Mouse (Mus musculus) lung, embryonic 14.5 days (tissue): ENCODE data around the gene Esr1. TPM values are rescaled to one million over a fixed set of nuclear protein-coding genes. Genes with fewer than 3 reads are reported as not detected.

Source experiments
- ATAC-seq: fragments of 200-750 bp; cut with Nextera tagmentation; 2 replicates; pipeline ENCODE4 v1.8.0; 2017; ENCODE audit warnings: mild to moderate bottlenecking, moderate TSS enrichment, moderate library complexity; ENCODE audit not compliant: insufficient read depth
- DNase-seq: peaks from one replicate; pipeline ENCODE4 v3.0.0-alpha.2; 2015
- H3K27ac ChIP-seq: fragments of 300-500 bp; sonication (generic); 2 replicates; pipeline ENCODE4 v1.5.1; 2014; ENCODE audit warnings: low read depth, mild to moderate bottlenecking, moderate library complexity
- H3K27me3 ChIP-seq: fragments of 300-500 bp; sonication (generic); 2 replicates; pipeline ENCODE4 v1.6.1; 2014; ENCODE audit warnings: low read length, control low read depth; ENCODE audit not compliant: insufficient read depth
- H3K36me3 ChIP-seq: fragments of 300-500 bp; sonication (generic); 2 replicates; pipeline ENCODE4 v1.6.1; 2014; ENCODE audit warnings: control low read depth; ENCODE audit not compliant: insufficient read depth
- H3K4me1 ChIP-seq: fragments of 300-500 bp; sonication (generic); 2 replicates; pipeline ENCODE4 v1.6.1; 2014; ENCODE audit warnings: antibody characterized with exemption, control low read depth; ENCODE audit not compliant: insufficient read depth
- H3K4me2 ChIP-seq: fragments of 300-500 bp; sonication (generic); 2 replicates; pipeline ENCODE4 v1.6.1; 2014; ENCODE audit warnings: mild to moderate bottlenecking
- H3K4me3 ChIP-seq: fragments of 300-500 bp; sonication (generic); 2 replicates; pipeline ENCODE4 v1.5.1; 2014; ENCODE audit warnings: low read depth, low read length
- H3K9ac ChIP-seq: fragments of 300-500 bp; sonication (generic); 2 replicates; pipeline ENCODE4 v1.6.1; 2014
- H3K9me3 ChIP-seq: fragments of 300-500 bp; sonication (generic); 2 replicates; pipeline ENCODE4 v1.6.1; 2016; ENCODE audit warnings: low read depth, low read length, control low read depth
- CTCF ChIP-seq: IDR thresholded peaks from 2 replicates; pipeline ENCODE4 v1.5.1; 2016; ENCODE audit warnings: antibody characterized with exemption, low read depth
- WGBS: fragments of 180-500 bp; shearing (Covaris S2); extraction: QIAGEN DNeasy Blood & Tissue Kit; methylation state at CpG from one replicate; pipeline ENCODE4 v1.1.7; 2014; 5-methylcytosine and 5-hydroxymethylcytosine counted together
- polyA plus RNA-seq: library from polyadenylated mRNA; unstranded; fragments of >200 nt; fragmentation: Nextera tagmentation; extraction: Ambion mirVana; gene quantifications from 2 replicates; pipeline ENCODE4 v1.2.1, GENCODE M21; 2014

Esr1 gene
- polyA plus RNA-seq, 1 experiment from 2014 or later = 0.05 TPM

DNA sequence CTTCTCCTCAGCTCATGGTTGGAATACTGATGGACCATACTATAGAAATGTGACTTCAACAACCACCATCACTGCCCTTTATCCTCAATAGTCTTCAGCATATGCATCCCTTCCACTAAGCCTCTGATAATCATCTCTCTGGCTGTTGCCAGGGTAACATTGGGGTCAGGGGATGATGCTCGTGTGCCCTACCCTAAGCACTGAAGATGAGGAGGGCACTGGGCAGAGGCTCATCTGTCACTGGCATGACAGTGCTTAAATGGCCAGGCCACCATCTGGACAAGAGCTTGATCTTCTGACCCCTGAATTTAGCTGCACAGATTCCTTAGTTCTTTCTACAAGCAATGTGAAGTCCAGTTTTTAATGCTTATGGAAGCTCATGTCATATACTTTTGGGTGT, 405.8 kb downstream of the Esr1 start:
- no peaks in the 10 kb centered on the region for H3K36me3 ChIP-seq
- ATAC-seq (no peak), DNase-seq (no peak)
- H3K27me3 ChIP-seq = no peaks in the 10 kb centered on the region
- no peaks in the 10 kb centered on the region for H3K4me1 ChIP-seq
- H3K4me3 ChIP-seq = no peak overlapping the region
- H3K4me2 ChIP-seq = no peak overlapping the region
- WGBS = 55% methylated on average over 1 of the region's 1 CpGs
- H3K9me3 ChIP-seq = no peaks in the 10 kb centered on the region
- TF ChIP-seq CTCF = no peak
- no peak overlapping the region for H3K9ac ChIP-seq
- no peak overlapping the region for H3K27ac ChIP-seq

DNA sequence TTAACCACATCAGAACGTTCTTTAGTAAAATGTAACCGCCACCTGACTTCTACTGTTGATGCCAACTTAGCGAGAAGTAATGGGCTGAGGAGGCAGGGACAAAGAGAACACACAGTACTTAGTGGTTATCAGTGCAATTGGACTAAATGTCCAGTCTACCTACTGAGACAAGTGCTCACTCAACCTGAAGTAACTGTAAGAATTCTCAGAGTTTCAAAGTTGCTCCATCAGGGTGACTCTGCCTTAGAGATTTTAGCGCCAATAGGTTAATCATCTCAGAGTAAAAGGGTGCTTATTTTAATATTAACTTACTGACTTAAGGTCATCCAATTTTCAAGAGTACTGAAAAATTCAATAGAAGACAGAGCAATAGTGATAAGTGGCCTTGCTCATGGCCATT, 414.5 kb downstream of the Esr1 start:
- DNase-seq (no peak), ATAC-seq (no peak)
- TF ChIP-seq CTCF = no peak
- no peaks in the 10 kb centered on the region for H3K4me1 ChIP-seq
- no peaks in the 10 kb centered on the region for H3K27me3 ChIP-seq
- no peaks in the 10 kb centered on the region for H3K36me3 ChIP-seq
- H3K4me3 ChIP-seq = no peak overlapping the region
- H3K9me3 ChIP-seq = no peaks in the 10 kb centered on the region
- WGBS = 91% methylated on average over 4 of the region's 4 CpGs
- no peak overlapping the region for H3K27ac ChIP-seq
- H3K4me2 ChIP-seq = no peak overlapping the region
- no peak overlapping the region for H3K9ac ChIP-seq

DNA sequence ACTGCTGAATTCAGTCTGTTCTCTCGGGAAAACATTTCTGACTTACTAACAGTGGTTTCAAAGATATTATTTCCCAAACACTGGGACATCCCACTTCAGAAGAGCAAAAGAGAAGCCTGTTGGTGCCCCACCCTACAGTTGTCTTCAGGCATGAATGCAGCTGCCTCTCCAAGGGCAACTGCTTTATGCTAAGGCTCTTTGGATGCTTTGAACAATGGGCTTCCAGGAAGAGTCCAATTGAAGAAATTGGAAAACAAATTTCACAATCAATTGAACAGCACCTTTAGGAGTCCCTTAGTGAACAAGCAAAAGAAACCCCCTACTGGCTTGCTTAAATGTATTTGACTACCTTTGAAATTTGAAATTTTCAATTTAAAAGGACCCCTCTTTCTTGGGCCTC, 415.8 kb downstream of the Esr1 start:
- Histone ChIP-seq H3K27me3 (no peaks in the 10 kb centered on the region), H3K4me3 (no peak overlapping the region), H3K9ac (no peak overlapping the region), H3K4me2 (no peak overlapping the region), H3K27ac (no peak overlapping the region), H3K4me1 (no peaks in the 10 kb centered on the region), H3K36me3 (no peaks in the 10 kb centered on the region), H3K9me3 (no peaks in the 10 kb centered on the region)
- ATAC-seq (no peak), DNase-seq (no peak)
- no peak for TF ChIP-seq CTCF
- WGBS = 82% methylated on average over 1 of the region's 1 CpGs

DNA sequence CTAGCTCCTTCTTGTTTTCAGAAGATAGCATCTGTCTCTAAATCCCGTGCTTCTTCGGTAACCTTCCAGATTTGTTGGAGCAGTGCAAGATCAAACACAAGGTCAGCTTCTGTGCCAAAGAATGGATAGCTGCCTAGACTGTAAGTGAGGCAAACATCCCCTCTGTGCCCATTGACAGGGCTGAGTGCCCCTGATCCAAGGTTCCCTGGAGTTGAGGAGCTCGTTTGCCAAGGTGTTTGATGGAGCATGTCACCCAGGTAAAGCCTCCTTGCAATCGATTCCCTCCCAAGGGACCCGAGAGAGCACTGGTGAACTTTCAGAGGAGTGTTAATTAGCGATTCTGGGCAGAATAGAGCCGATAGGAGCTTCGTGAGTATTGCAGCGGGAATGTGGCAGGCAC, 416.9 kb downstream of the Esr1 start:
- Histone ChIP-seq H3K36me3 (no peaks in the 10 kb centered on the region), H3K4me2 (no peak overlapping the region), H3K9ac (no peak overlapping the region), H3K9me3 (no peaks in the 10 kb centered on the region), H3K4me3 (no peak overlapping the region), H3K27ac (no peak overlapping the region), H3K27me3 (no peaks in the 10 kb centered on the region), H3K4me1 (no peaks in the 10 kb centered on the region)
- no peak for DNase-seq
- 83% methylated on average over 9 of the region's 9 CpGs for WGBS
- no peak for TF ChIP-seq CTCF
- ATAC-seq = no peak

GRCm38 (mm10) chr10:5029161-5029560, 417.8 kb downstream of the Esr1 start:
- Histone ChIP-seq H3K4me1 (no peaks in the 10 kb centered on the region), H3K36me3 (no peaks in the 10 kb centered on the region), H3K4me3 (no peak overlapping the region), H3K9me3 (no peaks in the 10 kb centered on the region), H3K9ac (no peak overlapping the region), H3K4me2 (no peak overlapping the region), H3K27me3 (no peaks in the 10 kb centered on the region), H3K27ac (no peak overlapping the region)
- ATAC-seq (no peak), DNase-seq (no peak)
- 72% methylated on average over 2 of the region's 2 CpGs for WGBS
- TF ChIP-seq CTCF = no peak

- Histone ChIP-seq H3K4me2 (no peak overlapping the region), H3K36me3 (no peaks in the 10 kb centered on the region), H3K9me3 (no peaks in the 10 kb centered on the region), H3K27me3 (no peaks in the 10 kb centered on the region), H3K9ac (no peak overlapping the region), H3K4me1 (no peaks in the 10 kb centered on the region), H3K4me3 (no peak overlapping the region), H3K27ac (no peak overlapping the region)
- WGBS = 86% methylated on average over 1 of the region's 1 CpGs
- DNase-seq (no peak), ATAC-seq (no peak)
- no peak for TF ChIP-seq CTCF
Observed at GRCm38 (mm10) chr10:5029883-5030282, 418.5 kb downstream of the Esr1 start.

DNA sequence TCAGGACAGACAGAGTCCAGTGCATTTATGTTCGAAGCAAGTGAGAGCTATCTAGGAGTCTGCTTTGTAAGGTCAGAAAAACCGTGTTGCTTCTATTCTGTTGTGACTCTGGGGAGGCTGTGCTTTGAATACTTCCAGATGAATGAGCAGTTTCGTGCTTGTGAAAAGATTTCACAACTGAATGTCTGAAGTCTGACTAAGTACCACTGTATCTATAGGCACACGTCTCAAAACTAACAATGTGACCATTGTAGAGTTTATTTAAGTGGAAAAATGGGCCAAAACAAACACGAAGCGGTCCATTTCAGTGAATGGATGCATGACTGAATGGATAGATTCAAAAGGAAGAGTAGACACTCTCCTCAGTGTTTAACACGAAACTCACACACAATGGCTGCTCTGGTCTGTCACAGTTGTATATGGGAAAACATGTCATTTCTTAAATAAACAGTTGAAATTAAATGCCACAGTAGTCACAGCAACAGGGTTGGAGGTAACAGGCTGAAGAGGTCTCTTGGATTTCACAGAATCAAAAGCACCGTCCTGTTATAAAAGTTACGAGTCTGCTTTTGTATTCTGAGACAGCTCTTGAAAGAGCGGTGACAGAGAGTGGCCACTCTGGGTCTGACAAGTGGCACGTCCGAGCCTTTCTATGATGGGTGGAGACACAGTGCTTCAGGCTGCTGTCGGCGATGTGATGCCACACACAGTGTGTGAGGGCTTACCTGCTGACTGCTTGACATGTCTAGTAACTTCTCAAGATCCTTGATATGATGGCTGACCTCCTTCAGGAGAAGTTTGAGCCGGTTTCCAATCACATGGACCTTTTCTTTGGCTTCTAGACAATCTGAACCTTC, 421.0 kb downstream of the Esr1 start:
- H3K4me3 ChIP-seq = no peak overlapping the region
- H3K9me3 ChIP-seq = no peaks in the 10 kb centered on the region
- no peak overlapping the region for H3K4me2 ChIP-seq
- ATAC-seq (no peak), DNase-seq (no peak)
- H3K27ac ChIP-seq = no peak overlapping the region
- 61% methylated on average over 15 of the region's 15 CpGs for WGBS
- H3K4me1 ChIP-seq = no peaks in the 10 kb centered on the region
- H3K36me3 ChIP-seq = no peaks in the 10 kb centered on the region; the same call in 1 of the 2 replicates
- TF ChIP-seq CTCF = no peak
- no peak overlapping the region for H3K9ac ChIP-seq
- H3K27me3 ChIP-seq = no peaks in the 10 kb centered on the region
